Mouse (Mus musculus): ENCODE results near the gene Opa3. TPM values are rescaled to one million over a fixed set of nuclear protein-coding genes. Genes with fewer than 3 reads are reported as not detected.
A peak's percentile ranks its signal among the peaks of the same experiment; 100 is the strongest.

Opa3 gene
- polyA plus RNA-seq, 1 experiment from 2014 or later, result 50.7 TPM

GRCm38 (mm10) chr7:19257390-19258022 lies 29.4 kb downstream of the Opa3 start:
- Histone ChIP-seq H3K4me1 (peaks cover 11% of the 10 kb centered on the region), H3K4me3 (0 out of 2 replicates have a peak overlapping the region, but pooled peaks have one; percentile 5), H3K27me3 (ENCODE audit: poor library complexity, severe bottlenecking) (no peaks in the 10 kb centered on the region), H3K9me3 (no peaks in the 10 kb centered on the region), H3K27ac (no peak overlapping the region; the same call in 1 of the 2 replicates), H3K36me3 (replicated peaks) (peaks cover 78% of the 10 kb centered on the region)
- WGBS, result 37% methylated on average over 11 of the region's 11 CpGs
- peak; percentile 67 for DNase-seq (ENCODE audit: extremely low spot score, low spot score)

GRCm38 (mm10) chr7:19258336-19258735 lies 30.2 kb downstream of the Opa3 start:
- H3K4me3 ChIP-seq, result no peak overlapping the region
- WGBS, result 93% methylated on average over 3 of the region's 3 CpGs
- no peak for DNase-seq (ENCODE audit: extremely low spot score, low spot score)
- peaks cover 86% of the 10 kb centered on the region for H3K36me3 ChIP-seq (replicated peaks)
- no peaks in the 10 kb centered on the region for H3K9me3 ChIP-seq
- no peaks in the 10 kb centered on the region for H3K27me3 ChIP-seq (ENCODE audit: poor library complexity, severe bottlenecking)
- H3K27ac ChIP-seq, result no peak overlapping the region
- H3K4me1 ChIP-seq, result peaks cover 11% of the 10 kb centered on the region

- Histone ChIP-seq H3K27me3 (ENCODE audit: poor library complexity, severe bottlenecking) (no peaks in the 10 kb centered on the region), H3K4me1 (peaks cover 39% of the 10 kb centered on the region), H3K4me3 (no peak overlapping the region; the same call in 1 of the 2 replicates), H3K9me3 (no peaks in the 10 kb centered on the region), H3K27ac (no peak overlapping the region), H3K36me3 (replicated peaks) (peaks cover 81% of the 10 kb centered on the region)
- no peak for DNase-seq (ENCODE audit: extremely low spot score, low spot score)
- WGBS, result 92% methylated on average over 7 of the region's 7 CpGs
Measured at GRCm38 (mm10) chr7:19265147-19265546, 37.0 kb downstream of the Opa3 start.

- 89% methylated on average over 10 of the region's 10 CpGs for WGBS
- peaks cover 70% of the 10 kb centered on the region for H3K36me3 ChIP-seq (replicated peaks)
- H3K4me3 ChIP-seq, result no peak overlapping the region
- DNase-seq (ENCODE audit: extremely low spot score, low spot score), result no peak
- no peaks in the 10 kb centered on the region for H3K9me3 ChIP-seq
- no peak overlapping the region; the same call in 1 of the 2 replicates for H3K27ac ChIP-seq
- H3K27me3 ChIP-seq (ENCODE audit: poor library complexity, severe bottlenecking), result no peaks in the 10 kb centered on the region
- peaks cover 48% of the 10 kb centered on the region for H3K4me1 ChIP-seq
Measured at GRCm38 (mm10) chr7:19265928-19266822, 38.0 kb downstream of the Opa3 start.

GRCm38 (mm10) chr7:19267051-19267450 lies 38.9 kb downstream of the Opa3 start:
- H3K36me3 ChIP-seq (replicated peaks), result peaks cover 62% of the 10 kb centered on the region
- no peaks in the 10 kb centered on the region for H3K27me3 ChIP-seq (ENCODE audit: poor library complexity, severe bottlenecking)
- no peak for DNase-seq (ENCODE audit: extremely low spot score, low spot score)
- no peaks in the 10 kb centered on the region for H3K9me3 ChIP-seq
- 82% methylated on average over 10 of the region's 10 CpGs for WGBS
- no peak overlapping the region for H3K27ac ChIP-seq
- peaks cover 48% of the 10 kb centered on the region for H3K4me1 ChIP-seq
- no peak overlapping the region for H3K4me3 ChIP-seq

- 55% methylated on average over 10 of the region's 10 CpGs for WGBS
- Histone ChIP-seq H3K27me3 (ENCODE audit: poor library complexity, severe bottlenecking) (no peaks in the 10 kb centered on the region), H3K4me3 (peak overlapping the region; percentile 99), H3K36me3 (replicated peaks) (peaks cover 41% of the 10 kb centered on the region), H3K27ac (peak overlapping the region; percentile 94), H3K4me1 (peaks cover 53% of the 10 kb centered on the region), H3K9me3 (no peaks in the 10 kb centered on the region)
- no peak for DNase-seq (ENCODE audit: extremely low spot score, low spot score)
Measured at GRCm38 (mm10) chr7:19268993-19269681, 41.0 kb downstream of the Opa3 start.

- DNase-seq (ENCODE audit: extremely low spot score, low spot score), result peak; percentile 58
- peaks cover 53% of the 10 kb centered on the region for H3K4me1 ChIP-seq
- no peaks in the 10 kb centered on the region for H3K9me3 ChIP-seq
- WGBS, result 2% methylated on average over 19 of the region's 19 CpGs
- H3K27ac ChIP-seq, result peak overlapping the region; percentile 94
- H3K36me3 ChIP-seq (replicated peaks), result peaks cover 33% of the 10 kb centered on the region
- peak overlapping the region; percentile 99 for H3K4me3 ChIP-seq
- H3K27me3 ChIP-seq (ENCODE audit: poor library complexity, severe bottlenecking), result no peaks in the 10 kb centered on the region
Measured at GRCm38 (mm10) chr7:19269721-19270441, 41.7 kb downstream of the Opa3 start.

GRCm38 (mm10) chr7:19270509-19271237 lies 42.5 kb downstream of the Opa3 start:
- H3K9me3 ChIP-seq, result no peaks in the 10 kb centered on the region
- peak overlapping the region; percentile 94 for H3K27ac ChIP-seq
- peaks cover 27% of the 10 kb centered on the region for H3K36me3 ChIP-seq (replicated peaks)
- peak overlapping the region; percentile 99 for H3K4me3 ChIP-seq
- WGBS, result under 1% methylated on average over 21 of the region's 21 CpGs
- H3K4me1 ChIP-seq, result peaks cover 51% of the 10 kb centered on the region
- no peaks in the 10 kb centered on the region for H3K27me3 ChIP-seq (ENCODE audit: poor library complexity, severe bottlenecking)
- peak; percentile 32 for DNase-seq (ENCODE audit: extremely low spot score, low spot score)

GRCm38 (mm10) chr7:19271238-19272172 lies 43.4 kb downstream of the Opa3 start, which contains the start of gene Vasp:
Gene Vasp, minus strand, starts transcription at chr7:19271817.
- Histone ChIP-seq H3K4me3 (peak within 1 kb of the TSS; percentile 99), H3K27me3 (ENCODE audit: poor library complexity, severe bottlenecking) (no peaks in the 10 kb centered on the region), H3K36me3 (replicated peaks) (peaks cover 18% of the 10 kb centered on the region), H3K4me1 (peaks cover 43% of the 10 kb centered on the region), H3K9me3 (no peaks in the 10 kb centered on the region), H3K27ac (peak within 1 kb of the TSS; percentile 94)
- under 1% methylated on average over 62 of the region's 62 CpGs for WGBS
- peak; percentile 83 for DNase-seq (ENCODE audit: extremely low spot score, low spot score)

- WGBS, result under 1% methylated on average over 36 of the region's 36 CpGs
- Histone ChIP-seq H3K4me1 (peaks cover 36% of the 10 kb centered on the region), H3K27ac (peak overlapping the region; percentile 94), H3K27me3 (ENCODE audit: poor library complexity, severe bottlenecking) (peaks cover 5% of the 10 kb centered on the region), H3K36me3 (replicated peaks) (peaks cover 16% of the 10 kb centered on the region), H3K4me3 (peak overlapping the region; percentile 99), H3K9me3 (no peaks in the 10 kb centered on the region)
- peak; percentile 80 for DNase-seq (ENCODE audit: extremely low spot score, low spot score)
Measured at GRCm38 (mm10) chr7:19272173-19272764, 44.1 kb downstream of the Opa3 start.

Measured in forebrain, embryonic 10.5 days (tissue).